Mouse (Mus musculus): Measurements from ENCODE around the gene Gm49394. TPM values are rescaled to one million over a fixed set of nuclear protein-coding genes. Genes with fewer than 3 reads are reported as not detected.

Gm49394 gene
- polyA plus RNA-seq, 1 experiment, result 0.02 TPM

DNA sequence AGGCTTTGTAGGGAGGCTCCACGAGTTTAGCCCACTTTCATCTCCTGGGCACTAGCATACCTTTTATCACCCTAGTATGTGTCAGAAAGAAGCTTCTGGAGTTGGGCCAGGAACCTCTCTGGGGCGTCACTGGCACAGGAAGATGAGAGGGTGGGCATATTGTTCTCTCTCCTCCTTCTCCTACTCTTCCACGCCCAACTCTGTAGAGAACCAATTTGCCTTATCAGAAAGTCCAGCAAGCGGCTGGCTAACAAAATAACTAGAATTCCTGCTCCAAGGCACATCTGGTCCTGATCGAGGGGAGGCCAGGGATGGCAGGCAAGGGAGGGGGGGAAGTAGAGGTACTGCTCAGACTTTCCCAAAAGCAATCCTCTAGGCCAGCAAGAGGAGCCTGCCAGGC is 24.7 kb downstream of the Gm49394 start:
- Histone ChIP-seq H3K27ac (ENCODE audit: insufficient read depth, low read length) (no peak overlapping the region), H3K4me1 (ENCODE audit: control insufficient read depth, insufficient read depth, low read length) (no peaks in the 10 kb centered on the region; the same call in 1 of the 2 replicates), H3K4me3 (replicated peaks; ENCODE audit: insufficient read depth, low read depth, low read length) (no peak overlapping the region), H3K27me3 (ENCODE audit: control insufficient read depth, insufficient read depth, low read length) (no peaks in the 10 kb centered on the region)
- TF ChIP-seq CTCF (IDR thresholded peaks at IDR 0.05; ENCODE audit: borderline replicate concordance, insufficient read depth, low read depth, low read length) (no peak), POLR2A (IDR thresholded peaks at IDR 0.05; ENCODE audit: borderline replicate concordance, insufficient read depth, low read length) (no peak)
- WGBS, result 47% methylated on average over 5 of the region's 5 CpGs
- no peak for DNase-seq

DNA sequence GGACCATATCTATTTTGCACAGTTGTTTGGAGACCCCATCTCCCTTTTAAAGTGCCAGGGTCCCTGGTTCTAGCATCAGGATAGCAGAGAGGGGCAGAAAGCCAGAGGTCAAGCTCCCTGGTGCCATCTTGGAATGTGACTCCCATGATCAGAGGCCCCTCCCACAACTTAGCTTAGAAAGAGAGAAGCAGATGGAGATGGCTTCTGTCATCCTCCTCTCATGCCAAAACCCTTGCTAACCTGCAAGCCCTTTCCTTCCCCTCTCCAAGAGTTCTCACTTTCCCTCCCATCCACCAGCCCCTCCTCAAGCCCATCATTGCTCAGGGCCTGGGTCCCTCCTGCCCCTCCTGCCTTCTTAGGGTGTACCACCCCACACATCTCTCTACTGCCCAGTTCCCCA is 33.6 kb downstream of the Gm49394 start:
- DNase-seq, result peak in 1 of 2 experiments; percentile 61
- Histone ChIP-seq H3K4me3 (replicated peaks; ENCODE audit: insufficient read depth, low read depth, low read length) (no peak overlapping the region), H3K27me3 (ENCODE audit: control insufficient read depth, insufficient read depth, low read length) (no peaks in the 10 kb centered on the region), H3K27ac (ENCODE audit: insufficient read depth, low read length) (no peak overlapping the region), H3K4me1 (ENCODE audit: control insufficient read depth, insufficient read depth, low read length) (peaks cover 4% of the 10 kb centered on the region; the same call in 1 of the 2 replicates)
- TF ChIP-seq POLR2A (IDR thresholded peaks at IDR 0.05; ENCODE audit: borderline replicate concordance, insufficient read depth, low read length) (no peak), CTCF (IDR thresholded peaks at IDR 0.05; ENCODE audit: borderline replicate concordance, insufficient read depth, low read depth, low read length) (no peak)

DNA sequence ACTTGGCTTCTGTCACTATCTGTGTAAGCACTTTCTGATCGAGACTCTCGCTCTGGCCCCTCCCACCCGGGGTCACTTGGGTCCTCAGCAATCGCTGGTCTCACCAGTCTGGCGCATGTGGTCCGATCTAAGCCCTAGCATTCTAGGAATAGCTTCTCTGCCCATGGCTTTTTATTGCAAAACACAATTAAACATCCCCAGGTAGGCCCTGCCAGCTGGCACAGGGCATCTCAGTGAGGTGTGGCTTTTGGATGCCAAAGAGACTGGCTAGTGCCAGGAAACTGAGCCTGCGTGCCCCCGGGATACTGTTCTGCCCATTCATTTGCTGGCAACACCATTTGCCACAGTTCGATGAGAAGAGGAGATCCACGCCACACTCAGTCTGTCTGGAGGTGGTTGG is 39.1 kb downstream of the Gm49394 start:
- Histone ChIP-seq H3K4me3 (replicated peaks; ENCODE audit: insufficient read depth, low read depth, low read length) (no peak overlapping the region), H3K27me3 (ENCODE audit: control insufficient read depth, insufficient read depth, low read length) (no peaks in the 10 kb centered on the region), H3K27ac (ENCODE audit: insufficient read depth, low read length) (no peak overlapping the region), H3K4me1 (ENCODE audit: control insufficient read depth, insufficient read depth, low read length) (peaks cover 15% of the 10 kb centered on the region)
- 8% methylated on average over 10 of the region's 10 CpGs for WGBS
- DNase-seq, result peak; percentile 82 to 89
- TF ChIP-seq POLR2A (IDR thresholded peaks at IDR 0.05; ENCODE audit: borderline replicate concordance, insufficient read depth, low read length), result no peak
- no peak for TF ChIP-seq CTCF (IDR thresholded peaks at IDR 0.05; ENCODE audit: borderline replicate concordance, insufficient read depth, low read depth, low read length)

DNA sequence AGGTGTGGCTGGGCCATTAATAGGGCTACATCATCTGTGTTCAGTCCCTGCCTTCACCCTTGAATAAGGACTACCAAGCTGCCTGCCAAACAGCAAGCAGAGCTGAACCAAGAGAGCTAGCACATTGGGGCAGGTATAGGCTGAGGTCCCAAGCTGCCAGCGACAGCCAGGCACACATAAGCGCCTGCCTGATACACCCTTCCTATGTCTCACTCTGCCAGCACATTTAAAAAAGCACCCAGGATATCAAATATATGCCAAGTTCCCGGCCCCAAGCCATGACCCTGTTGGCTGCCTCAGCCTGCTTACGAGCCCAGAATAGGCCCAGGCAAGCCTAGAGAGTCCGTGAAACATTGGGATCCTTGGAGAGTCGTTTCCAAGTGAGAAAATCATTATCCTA is 39.9 kb downstream of the Gm49394 start:
- 24% methylated on average over 6 of the region's 6 CpGs for WGBS
- H3K4me1 ChIP-seq (ENCODE audit: control insufficient read depth, insufficient read depth, low read length), result peaks cover 15% of the 10 kb centered on the region
- H3K27me3 ChIP-seq (ENCODE audit: control insufficient read depth, insufficient read depth, low read length), result no peaks in the 10 kb centered on the region
- no peak for TF ChIP-seq POLR2A (IDR thresholded peaks at IDR 0.05; ENCODE audit: borderline replicate concordance, insufficient read depth, low read length)
- no peak for TF ChIP-seq CTCF (IDR thresholded peaks at IDR 0.05; ENCODE audit: borderline replicate concordance, insufficient read depth, low read depth, low read length)
- DNase-seq, result no peak
- H3K4me3 ChIP-seq (replicated peaks; ENCODE audit: insufficient read depth, low read depth, low read length), result no peak overlapping the region
- no peak overlapping the region for H3K27ac ChIP-seq (ENCODE audit: insufficient read depth, low read length)

GRCm38 (mm10) chr7:142622180-142622579 is 47.6 kb downstream of the Gm49394 start:
- no peak for DNase-seq
- TF ChIP-seq POLR2A (IDR thresholded peaks at IDR 0.05; ENCODE audit: borderline replicate concordance, insufficient read depth, low read length) (no peak), CTCF (IDR thresholded peaks at IDR 0.05; ENCODE audit: borderline replicate concordance, insufficient read depth, low read depth, low read length) (no peak)
- Histone ChIP-seq H3K27me3 (ENCODE audit: control insufficient read depth, insufficient read depth, low read length) (no peaks in the 10 kb centered on the region), H3K27ac (ENCODE audit: insufficient read depth, low read length) (no peak overlapping the region), H3K4me3 (replicated peaks; ENCODE audit: insufficient read depth, low read depth, low read length) (no peak overlapping the region), H3K4me1 (ENCODE audit: control insufficient read depth, insufficient read depth, low read length) (peaks cover 6% of the 10 kb centered on the region)
- WGBS, result 55% methylated on average over 4 of the region's 4 CpGs

DNA sequence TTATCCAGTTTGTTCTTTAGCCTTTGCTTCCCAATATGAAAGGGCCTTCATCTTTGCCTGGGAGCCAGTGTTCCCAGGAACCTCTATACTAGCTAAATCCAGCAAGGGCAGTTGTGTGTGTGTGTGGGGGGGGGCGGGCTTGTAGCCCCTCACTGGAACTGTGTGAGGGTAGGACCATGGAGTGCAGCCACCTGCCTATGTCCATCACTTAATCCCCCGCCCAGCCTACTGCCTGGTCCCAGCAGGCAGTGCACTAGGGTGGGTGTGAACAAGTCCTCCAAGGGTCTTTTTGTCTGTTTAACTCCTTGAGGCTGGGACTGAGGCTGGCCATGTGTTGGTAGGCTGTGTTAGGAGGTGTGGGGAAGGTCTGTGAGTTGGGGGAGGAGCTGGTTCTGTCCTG is 56.7 kb downstream of the Gm49394 start:
- Histone ChIP-seq H3K27ac (ENCODE audit: insufficient read depth, low read length) (no peak overlapping the region), H3K4me1 (ENCODE audit: control insufficient read depth, insufficient read depth, low read length) (no peaks in the 10 kb centered on the region), H3K4me3 (replicated peaks; ENCODE audit: insufficient read depth, low read depth, low read length) (no peak overlapping the region), H3K27me3 (ENCODE audit: control insufficient read depth, insufficient read depth, low read length) (no peaks in the 10 kb centered on the region)
- WGBS, result 53% methylated on average over 2 of the region's 2 CpGs
- DNase-seq, result no peak
- TF ChIP-seq POLR2A (IDR thresholded peaks at IDR 0.05; ENCODE audit: borderline replicate concordance, insufficient read depth, low read length), result no peak
- no peak for TF ChIP-seq CTCF (IDR thresholded peaks at IDR 0.05; ENCODE audit: borderline replicate concordance, insufficient read depth, low read depth, low read length)

- Histone ChIP-seq H3K4me3 (replicated peaks; ENCODE audit: insufficient read depth, low read depth, low read length) (no peak overlapping the region), H3K27me3 (ENCODE audit: control insufficient read depth, insufficient read depth, low read length) (no peaks in the 10 kb centered on the region), H3K4me1 (ENCODE audit: control insufficient read depth, insufficient read depth, low read length) (no peaks in the 10 kb centered on the region), H3K27ac (ENCODE audit: insufficient read depth, low read length) (no peak overlapping the region)
- 8% methylated on average over 12 of the region's 12 CpGs for WGBS
- TF ChIP-seq POLR2A (IDR thresholded peaks at IDR 0.05; ENCODE audit: borderline replicate concordance, insufficient read depth, low read length) (no peak), CTCF (IDR thresholded peaks at IDR 0.05; ENCODE audit: borderline replicate concordance, insufficient read depth, low read depth, low read length) (peak; percentile 72)
- DNase-seq, result peak; percentile 40 to 63
These were observed 58.9 kb downstream of the Gm49394 start for GRCm38 (mm10) chr7:142610627-142611406.

GRCm38 (mm10) chr7:142600921-142601320 is 68.8 kb downstream of the Gm49394 start:
- H3K4me3 ChIP-seq (replicated peaks; ENCODE audit: insufficient read depth, low read depth, low read length), result no peak overlapping the region
- no peaks in the 10 kb centered on the region for H3K4me1 ChIP-seq (ENCODE audit: control insufficient read depth, insufficient read depth, low read length)
- WGBS, result 87% methylated on average over 2 of the region's 2 CpGs
- no peaks in the 10 kb centered on the region for H3K27me3 ChIP-seq (ENCODE audit: control insufficient read depth, insufficient read depth, low read length)
- TF ChIP-seq POLR2A (IDR thresholded peaks at IDR 0.05; ENCODE audit: borderline replicate concordance, insufficient read depth, low read length), result no peak
- no peak overlapping the region for H3K27ac ChIP-seq (ENCODE audit: insufficient read depth, low read length)
- DNase-seq, result no peak

Other genes with a start within 250 kb of the Gm49394 start
- gene Syt8, start 235.1 kb downstream of the Gm49394 start, polyA plus RNA-seq (2012; rRNA removed), result not detected in 2 replicates
- gene Tnni2, start 228.1 kb downstream of the Gm49394 start, polyA plus RNA-seq (2012; rRNA removed), result 0.52 TPM in 1 of 2 replicates, not detected in the other
- 4.2 and 5.9 TPM in 2 replicates for gene Lsp1, start 209.1 kb downstream of the Gm49394 start, polyA plus RNA-seq (2012; rRNA removed)
- gene Tnnt3, start 171.1 kb downstream of the Gm49394 start, polyA plus RNA-seq (2012; rRNA removed), result 0.39 and 0.65 TPM in 2 replicates
- 81.9 and 87.2 TPM in 2 replicates for gene Mrpl23, start 137.3 kb downstream of the Gm49394 start, polyA plus RNA-seq (2012; rRNA removed)
- gene Igf2, start 3.1 kb downstream of the Gm49394 start, polyA plus RNA-seq (2012; rRNA removed), result 67.2 and 99.9 TPM in 2 replicates
- gene Ins2, start 73.4 kb upstream of the Gm49394 start, polyA plus RNA-seq (2012; rRNA removed), result 0.80 and 0.82 TPM in 2 replicates